ENCODE assay signal across 8 mouse cellular contexts in the genomic region with DNA sequence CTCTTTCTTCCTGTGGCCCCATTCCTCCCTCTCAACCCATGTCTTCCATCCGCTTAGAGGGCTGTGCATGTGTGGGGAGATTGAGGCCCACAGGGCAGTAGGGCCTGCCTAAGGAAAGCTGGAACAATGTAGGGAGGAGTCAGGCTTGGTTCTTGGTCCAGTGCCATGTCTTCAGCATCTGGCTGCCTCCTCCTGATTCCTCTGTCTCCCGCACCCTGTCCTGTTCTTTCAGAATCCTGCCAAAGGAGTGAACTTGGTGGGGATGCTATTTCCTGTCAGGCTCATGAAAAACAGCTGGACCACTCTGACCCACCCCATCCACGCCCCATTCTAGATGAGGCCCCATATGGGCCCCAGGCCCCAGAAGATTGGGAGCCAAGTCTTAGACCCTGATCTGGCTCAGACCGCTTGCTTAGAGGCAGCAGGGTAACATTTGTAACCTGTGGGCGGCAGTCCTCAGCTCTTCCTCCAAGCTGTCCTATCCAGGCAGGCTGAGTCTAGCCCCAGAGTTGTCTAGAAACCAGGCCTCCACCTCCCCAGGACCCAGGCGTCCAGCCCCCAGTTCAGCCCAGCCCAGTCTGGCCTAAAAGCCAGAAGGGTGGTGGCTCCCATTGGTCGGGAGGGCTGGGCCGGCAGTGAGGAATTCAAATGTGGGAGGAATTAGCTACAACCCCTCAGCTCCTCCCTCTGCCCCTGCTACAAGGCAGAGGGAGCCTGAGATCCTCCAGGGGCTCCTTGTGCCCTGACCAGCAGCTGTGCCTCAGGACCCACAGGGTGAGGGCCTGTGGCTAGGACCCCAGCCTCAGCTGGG. TPM values are rescaled to one million over a fixed set of nuclear protein-coding genes. Genes with fewer than 3 reads are reported as not detected.
DNase-seq lines count a peak whose midpoint lies in the region; ATAC-seq and TF ChIP-seq lines count a peak whose summit lies in the region.

No protein-coding gene starts in this region.

- TF ChIP-seq CTCF in thymus, adult 2 months (IDR thresholded peaks at IDR 0.05; ENCODE audit: borderline replicate concordance, control insufficient read depth, extremely low read depth, insufficient read depth, low read length, poor library complexity) = no peak

- H3K27ac ChIP-seq in embryonic facial prominence, embryonic 11.5 days (replicated peaks; ENCODE audit: low read depth, low read length) = peak overlapping the region; percentile 60
- peak overlapping the region; percentile 92 for H3K27ac ChIP-seq in heart, embryonic 16.5 days (ENCODE audit: low read length)
- H3K27ac ChIP-seq in limb, embryonic 11.5 days (replicated peaks; ENCODE audit: low read depth, low read length) = peak overlapping the region; percentile 64
- no peak overlapping the region for H3K27ac ChIP-seq in thymus, adult 2 months (ENCODE audit: control insufficient read depth, insufficient read depth, low read length)

- H3K4me1 ChIP-seq in embryonic facial prominence, embryonic 11.5 days (ENCODE audit: control insufficient read depth, insufficient read depth, low read length) = 0 out of 2 replicates have a peak, but pooled peaks cover 4% of the 10 kb centered on the region
- peaks cover 37% of the 10 kb centered on the region for H3K4me1 ChIP-seq in heart, embryonic 16.5 days (ENCODE audit: control insufficient read depth, insufficient read depth, low read length)
- H3K4me1 ChIP-seq in limb, embryonic 11.5 days (ENCODE audit: control insufficient read depth, insufficient read depth, low read length) = peaks cover 23% of the 10 kb centered on the region
- H3K4me1 ChIP-seq in thymus, adult 2 months (replicated peaks; ENCODE audit: control insufficient read depth, insufficient read depth, low read length) = no peaks in the 10 kb centered on the region

- WGBS in embryonic facial prominence, embryonic 11.5 days = 33% methylated on average over 8 of the region's 8 CpGs
- WGBS in heart, embryonic 16.5 days = 52% methylated on average over 8 of the region's 8 CpGs
- WGBS in limb, embryonic 11.5 days = 29% methylated on average over 8 of the region's 8 CpGs
- 93% methylated on average over 8 of the region's 8 CpGs for WGBS in thymus, adult 2 months

- ATAC-seq in embryonic facial prominence, embryonic 11.5 days (replicated peaks; ENCODE audit: insufficient number of reproducible peaks, low FRiP score, low TSS enrichment, low read depth) = peak; percentile 58
- peak; percentile 72 for ATAC-seq in heart, embryonic 16.5 days (replicated peaks; ENCODE audit: extremely low read depth, insufficient read depth, low FRiP score)
- ATAC-seq in limb, embryonic 11.5 days (ENCODE audit: insufficient number of reproducible peaks, low FRiP score, low TSS enrichment, low read depth) = peak; percentile 54
- ATAC-seq in CD4-positive, CD25-positive, alpha-beta regulatory T cell, adult 4 months = no peak

- peak overlapping the region; percentile 46 for H3K9ac ChIP-seq in embryonic facial prominence, embryonic 11.5 days (replicated peaks; ENCODE audit: low read length)
- H3K9ac ChIP-seq in heart, embryonic 16.5 days (ENCODE audit: low read length) = peak overlapping the region; percentile 61
- H3K9ac ChIP-seq in limb, embryonic 11.5 days (ENCODE audit: low read length) = peak overlapping the region; percentile 32

- H3K4me2 ChIP-seq in embryonic facial prominence, embryonic 11.5 days (ENCODE audit: low read depth, low read length) = no peak overlapping the region
- H3K4me2 ChIP-seq in heart, embryonic 16.5 days (ENCODE audit: low read depth, low read length) = peak overlapping the region; percentile 51
- H3K4me2 ChIP-seq in limb, embryonic 11.5 days (ENCODE audit: low read depth, severe bottlenecking) = no peak overlapping the region

- no peak for TF ChIP-seq POLR2A in thymus, adult 2 months (IDR thresholded peaks at IDR 0.05; ENCODE audit: control insufficient read depth, extremely low read depth, insufficient read depth, low read length, poor library complexity)

- DNase-seq in Muller cell, postnatal 12 days (ENCODE audit: inconsistent ontology term) = peak; percentile 73
- DNase-seq in embryonic facial prominence, embryonic 11.5 days (ENCODE audit: low spot score) = peak; percentile 70
- DNase-seq in limb, embryonic 11.5 days (ENCODE audit: low spot score) = peak; percentile 63
- peak; percentile 43 for DNase-seq in neural tube, embryonic 10.5 days (ENCODE audit: extremely low spot score, low spot score)
- DNase-seq in right cerebral cortex, postnatal 36 days (ENCODE audit: low spot score in 2 of 2) = no peak
- DNase-seq in thymus, adult 2 months = no peak

- H3K4me3 ChIP-seq in embryonic facial prominence, embryonic 11.5 days (ENCODE audit: low read depth, low read length) = no peak overlapping the region; the same call in 1 of the 2 replicates
- H3K4me3 ChIP-seq in heart, embryonic 16.5 days (ENCODE audit: low read length) = peak overlapping the region; percentile 38
- no peak overlapping the region for H3K4me3 ChIP-seq in limb, embryonic 11.5 days (ENCODE audit: low read depth, low read length)
- no peak overlapping the region for H3K4me3 ChIP-seq in thymus, adult 2 months (ENCODE audit: control insufficient read depth, insufficient read depth, low read length)

- H3K27me3 ChIP-seq in embryonic facial prominence, embryonic 11.5 days (ENCODE audit: control insufficient read depth, insufficient read depth, low read length) = no peaks in the 10 kb centered on the region
- no peaks in the 10 kb centered on the region for H3K27me3 ChIP-seq in heart, embryonic 16.5 days (ENCODE audit: control insufficient read depth, insufficient read depth, low read length)
- no peaks in the 10 kb centered on the region for H3K27me3 ChIP-seq in limb, embryonic 11.5 days (ENCODE audit: control insufficient read depth, insufficient read depth, low read length)
- no peaks in the 10 kb centered on the region for H3K27me3 ChIP-seq in thymus, adult 2 months (ENCODE audit: control insufficient read depth, insufficient read depth, low read length)

- H3K9me3 ChIP-seq in embryonic facial prominence, embryonic 11.5 days (replicated peaks; ENCODE audit: control insufficient read depth, low read length) = no peaks in the 10 kb centered on the region
- H3K9me3 ChIP-seq in heart, embryonic 16.5 days (replicated peaks; ENCODE audit: control insufficient read depth, low read length) = no peaks in the 10 kb centered on the region
- H3K9me3 ChIP-seq in limb, embryonic 11.5 days (ENCODE audit: control insufficient read depth, low read length) = no peaks in the 10 kb centered on the region

- no peaks in the 10 kb centered on the region for H3K36me3 ChIP-seq in embryonic facial prominence, embryonic 11.5 days (replicated peaks; ENCODE audit: control insufficient read depth, insufficient read depth, low read depth, low read length)
- peaks cover 20% of the 10 kb centered on the region for H3K36me3 ChIP-seq in heart, embryonic 16.5 days (ENCODE audit: control insufficient read depth, insufficient read depth)
- 0 out of 2 replicates have a peak, but pooled peaks cover 2% of the 10 kb centered on the region for H3K36me3 ChIP-seq in limb, embryonic 11.5 days (ENCODE audit: control insufficient read depth, insufficient read depth, low read length)
- peaks cover 49% of the 10 kb centered on the region for H3K36me3 ChIP-seq in thymus, adult 2 months (ENCODE audit: control insufficient read depth, insufficient read depth, low read length)

RNA-seq across cellular contexts. Expression of gene Gm45837, which starts 16.8 kb away (rescaled TPM):
- polyA plus RNA-seq in embryonic facial prominence, embryonic 11.5 days (2014; fragmentation: Nextera tagmentation; extraction: Ambion mirVana) = 4.2 TPM in 1 of 2 replicates, not detected in the other
- polyA plus RNA-seq in heart, embryonic 16.5 days (2015; fragmentation: Nextera tagmentation; extraction: Ambion mirVana) = 2.0 and 7.8 TPM in 2 replicates
- polyA plus RNA-seq in limb, embryonic 11.5 days (2014; fragmentation: Nextera tagmentation; extraction: Ambion mirVana) = 0.21 TPM in 1 of 2 replicates, not detected in the other
- polyA plus RNA-seq in CD4-positive, CD25-positive, alpha-beta regulatory T cell, adult 4 months (2017; shearing (Covaris generic)) = 10 to 100 TPM in 1 of 2 experiments, not detected in 1; 33.3 TPM
- 0.60 TPM in 1 of 2 replicates, not detected in the other for polyA plus RNA-seq in thymus, adult 2 months (2012; rRNA removed)

RNA-seq across cellular contexts. Expression of gene Pde2a, which starts 27.6 kb away (rescaled TPM):
- 10.6 and 18.6 TPM in 2 replicates for polyA plus RNA-seq in embryonic facial prominence, embryonic 11.5 days (2014; fragmentation: Nextera tagmentation; extraction: Ambion mirVana)
- 12.7 and 21.1 TPM in 2 replicates for polyA plus RNA-seq in heart, embryonic 16.5 days (2015; fragmentation: Nextera tagmentation; extraction: Ambion mirVana)
- polyA plus RNA-seq in limb, embryonic 11.5 days (2014; fragmentation: Nextera tagmentation; extraction: Ambion mirVana) = 6.9 TPM in 2 replicates
- 10 to 100 TPM; 23.0 to 83.7 TPM for polyA plus RNA-seq in CD4-positive, CD25-positive, alpha-beta regulatory T cell, adult 4 months (2017; shearing (Covaris generic))
- polyA plus RNA-seq in thymus, adult 2 months (2012; rRNA removed) = 8.2 and 12.0 TPM in 2 replicates

RNA-seq across cellular contexts. Expression of gene Arap1, which starts 46.0 kb away (rescaled TPM):
- polyA plus RNA-seq in embryonic facial prominence, embryonic 11.5 days (2014; fragmentation: Nextera tagmentation; extraction: Ambion mirVana) = 13.5 and 14.1 TPM in 2 replicates
- 32.6 and 35.1 TPM in 2 replicates for polyA plus RNA-seq in heart, embryonic 16.5 days (2015; fragmentation: Nextera tagmentation; extraction: Ambion mirVana)
- polyA plus RNA-seq in limb, embryonic 11.5 days (2014; fragmentation: Nextera tagmentation; extraction: Ambion mirVana) = 14.3 and 16.6 TPM in 2 replicates
- polyA plus RNA-seq in CD4-positive, CD25-positive, alpha-beta regulatory T cell, adult 4 months (2017; shearing (Covaris generic)) = 10 to 100 TPM; 35.9 to 67.2 TPM
- polyA plus RNA-seq in thymus, adult 2 months (2012; rRNA removed) = 190 and 225 TPM in 2 replicates

Comparison
In these comparisons a context has a peak if more than half of its experiments do, and no peak if none do; other contexts are left out.
1. DNase-seq: peak in Muller cell, postnatal 12 days (single experiment), embryonic facial prominence, embryonic 11.5 days (single experiment), limb, embryonic 11.5 days (single experiment) and neural tube, embryonic 10.5 days (single experiment); none in right cerebral cortex, postnatal 36 days (0 of 2) and thymus, adult 2 months (single experiment).
2. Peak in every context shown above with its lines, with median percentiles within 50 percentile points of each other: H3K9ac ChIP-seq.